Mouse (Mus musculus): ENCODE measurements at regions not wholly inside any gene's neighbourhood (a gene's known extent, or its start where the extent isn't known, plus 50 kb on each side); places are given as distances from the start of the nearest gene placed in this dataset.

GRCm38 (mm10) chr8:89439304-89439703, 395.3 kb upstream of the Sall1 start:
- intact Hi-C loops (cut with DNase I), result no loop called here
- Histone ChIP-seq H3K4me3 (no peak overlapping the region), H3K36me3 (ENCODE audit: control insufficient read depth, insufficient read depth, low read length) (no peaks in the 10 kb centered on the region), H3K4me1 (ENCODE audit: control insufficient read depth, insufficient read depth, low read length) (no peaks in the 10 kb centered on the region), H3K9ac (ENCODE audit: low read depth, low read length) (no peak overlapping the region), H3K79me2 (replicated peaks; ENCODE audit: control insufficient read depth, insufficient read depth, low read length) (no peaks in the 10 kb centered on the region), H3K27me3 (ENCODE audit: control insufficient read depth, insufficient read depth, low read length) (no peaks in the 10 kb centered on the region), H3K27ac (no peak overlapping the region)
- no peak for DNase-seq
- TF ChIP-seq EP300 (IDR thresholded peaks at IDR 0.05; ENCODE audit: insufficient read depth, low read depth, low read length) (no peak), CTCF (IDR thresholded peaks at IDR 0.05) (no peak), POLR2A (IDR thresholded peaks at IDR 0.05; ENCODE audit: insufficient read depth, low read depth, low read length) (no peak)
- WGBS, result 74% methylated on average over 6 of the region's 6 CpGs

DNA sequence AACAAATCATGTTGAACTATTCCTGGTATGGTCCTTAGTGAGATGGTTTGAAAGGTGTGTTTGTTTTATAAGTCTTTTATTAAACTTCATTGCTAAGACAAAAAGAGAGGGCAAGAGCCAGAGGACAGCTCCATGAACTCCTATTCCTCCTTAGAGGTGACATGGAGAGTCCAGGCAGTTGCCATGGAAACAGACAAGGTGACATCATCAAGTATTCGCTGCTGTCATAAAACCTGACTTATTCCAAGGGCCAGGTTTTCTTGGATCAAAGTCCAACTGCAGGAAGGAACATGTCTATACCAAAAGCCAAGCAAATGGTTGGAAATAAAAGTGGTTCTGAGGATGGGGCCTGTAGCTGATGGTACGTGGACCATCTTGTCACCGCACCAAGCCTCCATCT, 383.0 kb upstream of the Sall1 start:
- no peak for TF ChIP-seq POLR2A (IDR thresholded peaks at IDR 0.05; ENCODE audit: insufficient read depth, low read depth, low read length)
- TF ChIP-seq EP300 (IDR thresholded peaks at IDR 0.05; ENCODE audit: insufficient read depth, low read depth, low read length), result no peak
- TF ChIP-seq CTCF (IDR thresholded peaks at IDR 0.05), result no peak
- WGBS, result 91% methylated on average over 3 of the region's 3 CpGs
- intact Hi-C loops (cut with DNase I), result no loop called here
- H3K27ac ChIP-seq, result no peak overlapping the region
- no peaks in the 10 kb centered on the region for H3K36me3 ChIP-seq (ENCODE audit: control insufficient read depth, insufficient read depth, low read length)
- no peak overlapping the region for H3K9ac ChIP-seq (ENCODE audit: low read depth, low read length)
- no peaks in the 10 kb centered on the region for H3K79me2 ChIP-seq (replicated peaks; ENCODE audit: control insufficient read depth, insufficient read depth, low read length)
- no peak overlapping the region for H3K4me3 ChIP-seq
- DNase-seq, result no peak
- H3K4me1 ChIP-seq (ENCODE audit: control insufficient read depth, insufficient read depth, low read length), result no peaks in the 10 kb centered on the region
- no peaks in the 10 kb centered on the region for H3K27me3 ChIP-seq (ENCODE audit: control insufficient read depth, insufficient read depth, low read length)

DNA sequence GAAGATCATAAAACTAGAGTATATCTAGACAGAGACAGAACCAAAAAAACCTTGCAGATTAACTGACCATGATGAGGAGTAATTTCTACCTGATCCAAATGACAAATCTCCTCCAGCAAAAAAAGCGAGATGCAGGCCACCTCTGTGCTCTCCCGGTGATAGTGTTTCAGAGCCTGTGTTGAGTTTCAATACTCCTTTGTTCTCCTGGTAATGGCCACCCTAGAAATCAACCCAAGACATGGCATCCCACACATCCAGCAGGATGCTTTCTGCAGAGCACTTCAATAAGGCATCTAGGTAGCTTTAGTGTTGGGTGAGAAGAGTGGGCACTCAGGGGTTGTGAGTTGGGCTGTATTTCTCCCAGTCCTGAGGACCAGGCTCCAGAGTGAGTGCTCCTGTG, 371.3 kb upstream of the Sall1 start:
- no peaks in the 10 kb centered on the region for H3K36me3 ChIP-seq (ENCODE audit: control insufficient read depth, insufficient read depth, low read length)
- DNase-seq, result no peak
- H3K27ac ChIP-seq, result no peak overlapping the region
- intact Hi-C loops (cut with DNase I), result no loop called here
- 87% methylated on average over 2 of the region's 2 CpGs for WGBS
- H3K4me3 ChIP-seq, result no peak overlapping the region
- TF ChIP-seq EP300 (IDR thresholded peaks at IDR 0.05; ENCODE audit: insufficient read depth, low read depth, low read length) (no peak), POLR2A (IDR thresholded peaks at IDR 0.05; ENCODE audit: insufficient read depth, low read depth, low read length) (no peak), CTCF (IDR thresholded peaks at IDR 0.05) (no peak)
- H3K9ac ChIP-seq (ENCODE audit: low read depth, low read length), result no peak overlapping the region
- no peaks in the 10 kb centered on the region for H3K79me2 ChIP-seq (replicated peaks; ENCODE audit: control insufficient read depth, insufficient read depth, low read length)
- no peaks in the 10 kb centered on the region for H3K27me3 ChIP-seq (ENCODE audit: control insufficient read depth, insufficient read depth, low read length)
- no peaks in the 10 kb centered on the region for H3K4me1 ChIP-seq (ENCODE audit: control insufficient read depth, insufficient read depth, low read length)

DNA sequence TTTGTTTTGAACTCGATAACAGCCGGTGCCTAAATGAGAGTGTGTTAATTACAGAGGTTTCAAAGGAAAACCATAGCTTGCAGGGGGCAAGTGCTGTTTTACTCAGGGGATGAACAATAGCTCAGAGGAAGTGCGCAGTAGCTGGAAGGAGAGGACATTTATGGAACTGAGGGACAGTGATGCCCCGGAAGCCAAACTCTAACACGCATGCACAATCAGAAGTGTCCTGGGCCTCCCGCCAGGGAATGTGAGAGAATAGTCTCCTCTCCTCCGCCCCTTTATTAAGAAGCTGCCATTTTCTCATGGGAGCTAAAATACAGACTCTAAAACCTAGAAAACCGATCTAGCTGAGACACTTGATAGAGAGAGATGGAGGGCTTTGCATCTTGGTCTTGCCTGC, 368.5 kb upstream of the Sall1 start:
- Histone ChIP-seq H3K4me1 (ENCODE audit: control insufficient read depth, insufficient read depth, low read length) (no peaks in the 10 kb centered on the region), H3K9ac (ENCODE audit: low read depth, low read length) (no peak overlapping the region), H3K36me3 (ENCODE audit: control insufficient read depth, insufficient read depth, low read length) (no peaks in the 10 kb centered on the region), H3K79me2 (replicated peaks; ENCODE audit: control insufficient read depth, insufficient read depth, low read length) (no peaks in the 10 kb centered on the region), H3K4me3 (no peak overlapping the region), H3K27ac (no peak overlapping the region), H3K27me3 (ENCODE audit: control insufficient read depth, insufficient read depth, low read length) (no peaks in the 10 kb centered on the region)
- intact Hi-C loops (cut with DNase I), result no loop called here
- TF ChIP-seq CTCF (IDR thresholded peaks at IDR 0.05) (no peak), EP300 (IDR thresholded peaks at IDR 0.05; ENCODE audit: insufficient read depth, low read depth, low read length) (no peak), POLR2A (IDR thresholded peaks at IDR 0.05; ENCODE audit: insufficient read depth, low read depth, low read length) (no peak)
- 53% methylated on average over 8 of the region's 8 CpGs for WGBS
- no peak for DNase-seq

- Histone ChIP-seq H3K27me3 (ENCODE audit: control insufficient read depth, insufficient read depth, low read length) (no peaks in the 10 kb centered on the region), H3K9ac (ENCODE audit: low read depth, low read length) (no peak overlapping the region), H3K4me1 (ENCODE audit: control insufficient read depth, insufficient read depth, low read length) (no peaks in the 10 kb centered on the region), H3K79me2 (replicated peaks; ENCODE audit: control insufficient read depth, insufficient read depth, low read length) (no peaks in the 10 kb centered on the region), H3K27ac (no peak overlapping the region), H3K36me3 (ENCODE audit: control insufficient read depth, insufficient read depth, low read length) (no peaks in the 10 kb centered on the region), H3K4me3 (no peak overlapping the region)
- 50% methylated on average over 7 of the region's 7 CpGs for WGBS
- intact Hi-C loops (cut with DNase I), result no loop called here
- no peak for DNase-seq
- no peak for TF ChIP-seq EP300 (IDR thresholded peaks at IDR 0.05; ENCODE audit: insufficient read depth, low read depth, low read length)
- TF ChIP-seq POLR2A (IDR thresholded peaks at IDR 0.05; ENCODE audit: insufficient read depth, low read depth, low read length), result no peak
These were observed 368.1 kb upstream of the Sall1 start for GRCm38 (mm10) chr8:89412046-89412445.

DNA sequence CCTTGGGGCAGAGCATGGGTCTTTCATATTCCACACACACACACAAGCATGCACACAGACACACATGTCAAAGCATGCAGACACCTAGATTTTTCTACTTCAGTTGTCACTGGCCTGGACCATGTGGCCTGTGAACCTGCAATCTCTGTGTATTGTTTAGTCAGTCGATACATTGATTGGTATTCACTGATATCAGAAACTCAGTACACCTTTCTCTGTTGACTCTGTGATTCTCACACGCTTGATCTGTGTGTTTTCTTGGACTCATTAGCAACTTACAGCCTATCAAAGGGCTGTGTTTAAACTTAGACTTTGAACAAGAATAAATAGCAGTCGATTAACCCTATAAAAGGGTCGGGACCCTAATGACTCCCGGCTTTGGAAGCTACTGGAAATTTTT, 362.7 kb upstream of the Sall1 start:
- intact Hi-C loops (cut with DNase I), result no loop called here
- Histone ChIP-seq H3K9ac (ENCODE audit: low read depth, low read length) (no peak overlapping the region), H3K4me3 (no peak overlapping the region), H3K27ac (no peak overlapping the region), H3K27me3 (ENCODE audit: control insufficient read depth, insufficient read depth, low read length) (no peaks in the 10 kb centered on the region), H3K36me3 (ENCODE audit: control insufficient read depth, insufficient read depth, low read length) (no peaks in the 10 kb centered on the region), H3K79me2 (replicated peaks; ENCODE audit: control insufficient read depth, insufficient read depth, low read length) (no peaks in the 10 kb centered on the region), H3K4me1 (ENCODE audit: control insufficient read depth, insufficient read depth, low read length) (no peaks in the 10 kb centered on the region)
- no peak for DNase-seq
- WGBS, result 82% methylated on average over 5 of the region's 5 CpGs
- TF ChIP-seq EP300 (IDR thresholded peaks at IDR 0.05; ENCODE audit: insufficient read depth, low read depth, low read length) (no peak), CTCF (IDR thresholded peaks at IDR 0.05) (no peak), POLR2A (IDR thresholded peaks at IDR 0.05; ENCODE audit: insufficient read depth, low read depth, low read length) (no peak)
